Mouse (Mus musculus): ENCODE measurements at regions not wholly inside any gene's neighbourhood (a gene's known extent, or its start where the extent isn't known, plus 50 kb on each side); places are given as distances from the start of the nearest gene placed in this dataset.

- no peak for TF ChIP-seq CTCF (IDR thresholded peaks at IDR 0.05; ENCODE audit: borderline replicate concordance, extremely low read depth, insufficient read depth, insufficient read length)
- no peak for TF ChIP-seq POLR2A (IDR thresholded peaks at IDR 0.05; ENCODE audit: borderline replicate concordance, extremely low read depth, insufficient read depth, insufficient read length, poor library complexity, severe bottlenecking)
These were observed 213.3 kb downstream of the Gm9733 start for GRCm38 (mm10) chr3:15118634-15119356.

GRCm38 (mm10) chr3:15126736-15127135, 205.4 kb downstream of the Gm9733 start:
- TF ChIP-seq CTCF (IDR thresholded peaks at IDR 0.05; ENCODE audit: borderline replicate concordance, extremely low read depth, insufficient read depth, insufficient read length) (no peak), POLR2A (IDR thresholded peaks at IDR 0.05; ENCODE audit: borderline replicate concordance, extremely low read depth, insufficient read depth, insufficient read length, poor library complexity, severe bottlenecking) (no peak)
- DNase-seq (ENCODE audit: low read depth): no peak

More at GRCm38 (mm10) chr3:15118634-15119356, 213.3 kb downstream of the Gm9733 start:
- no peak for DNase-seq (ENCODE audit: low read depth)

GRCm38 (mm10) chr3:15128370-15128769, 203.7 kb downstream of the Gm9733 start:
- TF ChIP-seq POLR2A (IDR thresholded peaks at IDR 0.05; ENCODE audit: borderline replicate concordance, extremely low read depth, insufficient read depth, insufficient read length, poor library complexity, severe bottlenecking): no peak
- no peak for TF ChIP-seq CTCF (IDR thresholded peaks at IDR 0.05; ENCODE audit: borderline replicate concordance, extremely low read depth, insufficient read depth, insufficient read length)

GRCm38 (mm10) chr3:15128960-15129359, 203.1 kb downstream of the Gm9733 start:
- TF ChIP-seq POLR2A (IDR thresholded peaks at IDR 0.05; ENCODE audit: borderline replicate concordance, extremely low read depth, insufficient read depth, insufficient read length, poor library complexity, severe bottlenecking): no peak
- no peak for TF ChIP-seq CTCF (IDR thresholded peaks at IDR 0.05; ENCODE audit: borderline replicate concordance, extremely low read depth, insufficient read depth, insufficient read length)
- no peak for DNase-seq (ENCODE audit: low read depth)

More at GRCm38 (mm10) chr3:15128370-15128769, 203.7 kb downstream of the Gm9733 start:
- DNase-seq (ENCODE audit: low read depth): no peak

GRCm38 (mm10) chr3:15129729-15130369, 202.3 kb downstream of the Gm9733 start:
- peak; percentile 28 for DNase-seq (ENCODE audit: low read depth)
- TF ChIP-seq POLR2A (IDR thresholded peaks at IDR 0.05; ENCODE audit: borderline replicate concordance, extremely low read depth, insufficient read depth, insufficient read length, poor library complexity, severe bottlenecking): no peak
- TF ChIP-seq CTCF (IDR thresholded peaks at IDR 0.05; ENCODE audit: borderline replicate concordance, extremely low read depth, insufficient read depth, insufficient read length): no peak

DNA sequence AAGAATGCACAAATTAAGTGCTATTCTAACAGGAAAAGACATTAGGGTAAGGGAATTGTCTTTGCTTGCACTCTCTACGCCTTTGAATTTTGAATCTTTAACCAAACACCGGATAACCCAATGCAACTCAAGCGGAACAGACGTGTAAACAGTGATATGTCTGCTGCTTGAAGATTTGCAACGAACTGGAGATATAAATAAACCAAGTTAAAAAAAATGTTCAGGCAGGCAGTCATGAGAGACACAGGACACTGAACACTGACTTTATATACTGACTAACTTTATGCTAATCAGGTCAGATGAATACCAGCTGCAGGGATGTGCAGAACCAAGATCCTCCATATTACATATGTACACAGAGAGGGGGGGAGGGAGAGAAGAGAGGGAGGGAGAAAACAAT, 200.0 kb downstream of the Gm9733 start:
- no peak for TF ChIP-seq CTCF (IDR thresholded peaks at IDR 0.05; ENCODE audit: borderline replicate concordance, extremely low read depth, insufficient read depth, insufficient read length)
- peak; percentile 17 for DNase-seq (ENCODE audit: low read depth)

- DNase-seq (ENCODE audit: low read depth): no peak
- TF ChIP-seq POLR2A (IDR thresholded peaks at IDR 0.05; ENCODE audit: borderline replicate concordance, extremely low read depth, insufficient read depth, insufficient read length, poor library complexity, severe bottlenecking) (no peak), CTCF (IDR thresholded peaks at IDR 0.05; ENCODE audit: borderline replicate concordance, extremely low read depth, insufficient read depth, insufficient read length) (no peak)
These were observed 192.6 kb downstream of the Gm9733 start for GRCm38 (mm10) chr3:15139550-15139949.

- DNase-seq (ENCODE audit: low read depth): peak; percentile 22
- TF ChIP-seq CTCF (IDR thresholded peaks at IDR 0.05; ENCODE audit: borderline replicate concordance, extremely low read depth, insufficient read depth, insufficient read length) (no peak), POLR2A (IDR thresholded peaks at IDR 0.05; ENCODE audit: borderline replicate concordance, extremely low read depth, insufficient read depth, insufficient read length, poor library complexity, severe bottlenecking) (no peak)
These were observed 178.4 kb downstream of the Gm9733 start for GRCm38 (mm10) chr3:15153710-15154109.

- TF ChIP-seq CTCF (IDR thresholded peaks at IDR 0.05; ENCODE audit: borderline replicate concordance, extremely low read depth, insufficient read depth, insufficient read length): no peak
- no peak for TF ChIP-seq POLR2A (IDR thresholded peaks at IDR 0.05; ENCODE audit: borderline replicate concordance, extremely low read depth, insufficient read depth, insufficient read length, poor library complexity, severe bottlenecking)
- peak; percentile 88 for DNase-seq (ENCODE audit: low read depth)
These were observed 177.9 kb downstream of the Gm9733 start for GRCm38 (mm10) chr3:15154153-15154552.

- TF ChIP-seq POLR2A (IDR thresholded peaks at IDR 0.05; ENCODE audit: borderline replicate concordance, extremely low read depth, insufficient read depth, insufficient read length, poor library complexity, severe bottlenecking): no peak
- peak; percentile 60 for DNase-seq (ENCODE audit: low read depth)
These were observed 175.4 kb downstream of the Gm9733 start for GRCm38 (mm10) chr3:15156681-15157080.

GRCm38 (mm10) chr3:15157842-15158241, 174.3 kb downstream of the Gm9733 start:
- no peak for TF ChIP-seq POLR2A (IDR thresholded peaks at IDR 0.05; ENCODE audit: borderline replicate concordance, extremely low read depth, insufficient read depth, insufficient read length, poor library complexity, severe bottlenecking)
- no peak for DNase-seq (ENCODE audit: low read depth)

- TF ChIP-seq CTCF (IDR thresholded peaks at IDR 0.05; ENCODE audit: borderline replicate concordance, extremely low read depth, insufficient read depth, insufficient read length) (no peak), POLR2A (IDR thresholded peaks at IDR 0.05; ENCODE audit: borderline replicate concordance, extremely low read depth, insufficient read depth, insufficient read length, poor library complexity, severe bottlenecking) (no peak)
- DNase-seq (ENCODE audit: low read depth): no peak
These were observed 173.2 kb downstream of the Gm9733 start for GRCm38 (mm10) chr3:15158926-15159325.
